In the genomic region with DNA sequence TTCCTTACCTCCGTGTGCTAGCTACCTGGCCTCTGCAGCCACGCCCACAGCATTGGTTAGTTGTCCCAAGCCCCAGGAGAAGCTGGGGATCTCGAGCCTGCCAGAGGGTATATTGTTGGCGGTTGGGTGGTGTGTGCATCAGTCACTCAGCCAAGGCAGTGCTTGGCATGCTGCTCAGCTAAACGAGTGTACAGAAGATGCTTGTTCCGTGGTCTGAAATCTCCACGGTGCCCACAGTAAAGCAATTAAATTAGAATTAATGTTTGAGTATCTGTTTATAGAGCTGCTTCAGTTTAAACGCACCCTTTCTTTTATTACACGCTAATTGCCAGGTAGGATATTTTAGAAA, we compare ENCODE assay signal across 17 mouse cellular contexts. TPM values are rescaled to one million over a fixed set of nuclear protein-coding genes. Genes with fewer than 3 reads are reported as not detected.
A peak's percentile ranks its signal among the peaks of the same experiment; 100 is the strongest.
DNase-seq lines count a peak whose midpoint lies in the region; ATAC-seq and TF ChIP-seq lines count a peak whose summit lies in the region.
"Had no signal": no experiment of that assay in that cellular context is flagged by ENCODE, and none has a peak within 500 bp of the region (broad histone marks: within the 10 kb centered on the region; RNA-seq: fewer than 3 reads in every experiment).

No protein-coding gene starts in this region.

- TF ChIP-seq CTCF in forebrain, postnatal 0 days (IDR thresholded peaks at IDR 0.05; ENCODE audit: low read depth), result no peak
- TF ChIP-seq CTCF in layer of hippocampus, adult 2 months (conservative IDR thresholded peaks at IDR 0.05), result no peak
- TF ChIP-seq CTCF in brain, embryonic 14.5 days (IDR thresholded peaks at IDR 0.05; ENCODE audit: borderline replicate concordance, extremely low read depth, insufficient read depth, insufficient read length), result no peak

- no peak for TF ChIP-seq POLR2A in brain, embryonic 14.5 days (IDR thresholded peaks at IDR 0.05; ENCODE audit: borderline replicate concordance, extremely low read depth, insufficient read depth, insufficient read length, poor library complexity, severe bottlenecking)

- WGBS in forebrain, postnatal 0 days, result 37% methylated on average over 9 of the region's 9 CpGs
- WGBS in forebrain, embryonic 14.5 days, result 48% methylated on average over 9 of the region's 9 CpGs
- WGBS in midbrain, embryonic 11.5 days, result 79% methylated on average over 9 of the region's 9 CpGs

- H3K4me3 ChIP-seq in forebrain, postnatal 0 days (ENCODE audit: low read depth, low read length), result no peak overlapping the region
- no peak overlapping the region for H3K4me3 ChIP-seq in forebrain, embryonic 14.5 days (ENCODE audit: low read depth, low read length)
- no peak overlapping the region for H3K4me3 ChIP-seq in layer of hippocampus, adult 2 months
- no peak overlapping the region for H3K4me3 ChIP-seq in midbrain, embryonic 11.5 days (ENCODE audit: low read depth, low read length)
- H3K4me3 ChIP-seq: embryonic facial prominence, embryonic 10.5 days; embryonic facial prominence, embryonic 12.5 days; forebrain, embryonic 12.5 days had no signal

- no peaks in the 10 kb centered on the region for H3K36me3 ChIP-seq in forebrain, postnatal 0 days (ENCODE audit: insufficient read depth)
- no peaks in the 10 kb centered on the region for H3K36me3 ChIP-seq in forebrain, embryonic 14.5 days (ENCODE audit: control insufficient read depth, insufficient read depth, low read length)
- no peaks in the 10 kb centered on the region for H3K36me3 ChIP-seq in midbrain, embryonic 11.5 days (ENCODE audit: control insufficient read depth, insufficient read depth, low read length)
- H3K36me3 ChIP-seq: embryonic facial prominence, embryonic 10.5 days; embryonic facial prominence, embryonic 12.5 days; forebrain, embryonic 12.5 days had no signal

- peaks cover 16% of the 10 kb centered on the region; the same call in 1 of the 2 replicates for H3K4me1 ChIP-seq in forebrain, postnatal 0 days (ENCODE audit: insufficient read depth)
- H3K4me1 ChIP-seq in forebrain, embryonic 14.5 days (ENCODE audit: control insufficient read depth, insufficient read depth, low read length), result peaks cover 22% of the 10 kb centered on the region
- H3K4me1 ChIP-seq in midbrain, embryonic 11.5 days (ENCODE audit: control insufficient read depth, insufficient read depth, low read length), result no peaks in the 10 kb centered on the region

- no peaks in the 10 kb centered on the region for H3K27me3 ChIP-seq in forebrain, postnatal 0 days (ENCODE audit: insufficient read depth, low read length)
- no peaks in the 10 kb centered on the region for H3K27me3 ChIP-seq in forebrain, embryonic 14.5 days (replicated peaks; ENCODE audit: control insufficient read depth, insufficient read depth, low read length)
- H3K27me3 ChIP-seq in midbrain, embryonic 11.5 days (ENCODE audit: control insufficient read depth, insufficient read depth, low read length), result no peaks in the 10 kb centered on the region; the same call in 1 of the 2 replicates
- H3K27me3 ChIP-seq: embryonic facial prominence, embryonic 12.5 days had no signal

- no peak overlapping the region for H3K4me2 ChIP-seq in forebrain, postnatal 0 days (ENCODE audit: low read depth)
- no peak overlapping the region for H3K4me2 ChIP-seq in forebrain, embryonic 14.5 days (ENCODE audit: low read length)
- no peak overlapping the region for H3K4me2 ChIP-seq in midbrain, embryonic 11.5 days
- H3K4me2 ChIP-seq: embryonic facial prominence, embryonic 12.5 days; forebrain, embryonic 12.5 days had no signal

- ATAC-seq in forebrain, postnatal 0 days, result peak; percentile 56; the same call in 1 of the 2 replicates
- no peak for ATAC-seq in forebrain, embryonic 14.5 days
- no peak for ATAC-seq in midbrain, embryonic 11.5 days (ENCODE audit: low FRiP score)
- ATAC-seq: forebrain, embryonic 16.5 days had no signal

- no peak overlapping the region for H3K9ac ChIP-seq in forebrain, postnatal 0 days
- no peak overlapping the region for H3K9ac ChIP-seq in forebrain, embryonic 14.5 days (ENCODE audit: low read length)
- no peak overlapping the region for H3K9ac ChIP-seq in midbrain, embryonic 11.5 days (ENCODE audit: low read length)
- H3K9ac ChIP-seq: embryonic facial prominence, embryonic 12.5 days; forebrain, embryonic 12.5 days had no signal

- no peaks in the 10 kb centered on the region for H3K9me3 ChIP-seq in forebrain, postnatal 0 days (ENCODE audit: low read length)
- H3K9me3 ChIP-seq in forebrain, embryonic 14.5 days (replicated peaks; ENCODE audit: control insufficient read depth, low read length), result no peaks in the 10 kb centered on the region
- no peaks in the 10 kb centered on the region for H3K9me3 ChIP-seq in midbrain, embryonic 11.5 days (ENCODE audit: control insufficient read depth, low read length)
- H3K9me3 ChIP-seq: embryonic facial prominence, embryonic 10.5 days; embryonic facial prominence, embryonic 12.5 days; forebrain, embryonic 12.5 days had no signal

- DNase-seq in forebrain, postnatal 0 days, result peak; percentile 52
- DNase-seq in forebrain, embryonic 14.5 days (ENCODE audit: low spot score), result no peak
- no peak for DNase-seq in layer of hippocampus, adult 2 months (ENCODE audit: low spot score in 2 of 2)
- no peak for DNase-seq in layer of hippocampus, adult 8-10 months (ENCODE audit: low spot score in 2 of 2)
- DNase-seq in brain, embryonic 14.5 days (ENCODE audit: low read depth), result peak; percentile 56
- no peak for DNase-seq in midbrain, embryonic 11.5 days (ENCODE audit: low spot score, missing footprints)
- DNase-seq: adrenal gland, adult 2 months; adrenal gland, postnatal 10 days; adrenal gland, postnatal 25 days; cerebellum, adult 11-12 months; cerebellum, adult 2 months; cerebellum, adult 9-10 months; cerebellum, postnatal 25 days had no signal

- H3K27ac ChIP-seq in forebrain, postnatal 0 days (ENCODE audit: low read depth, low read length), result peak overlapping the region; percentile 45; the same call in 1 of the 2 replicates
- H3K27ac ChIP-seq in forebrain, embryonic 14.5 days (ENCODE audit: low read depth, low read length), result no peak overlapping the region
- peak overlapping the region; percentile 62; the same call in 1 of the 2 replicates for H3K27ac ChIP-seq in layer of hippocampus, adult 2 months
- no peak overlapping the region for H3K27ac ChIP-seq in midbrain, embryonic 11.5 days (ENCODE audit: low read depth, low read length)
- H3K27ac ChIP-seq: embryonic facial prominence, embryonic 10.5 days; embryonic facial prominence, embryonic 12.5 days; forebrain, embryonic 12.5 days had no signal

RNA-seq across cellular contexts. Expression of a gene that starts 20.1 kb away (rescaled TPM):
- 0.19 and 0.31 TPM in 2 replicates for total RNA-seq in forebrain, postnatal 0 days (2014; rRNA removed)
- polyA plus RNA-seq in forebrain, postnatal 0 days (2015; fragmentation: Nextera tagmentation; extraction: Ambion mirVana), result 0.23 and 0.33 TPM in 2 replicates
- polyA plus RNA-seq in forebrain, embryonic 14.5 days (2014; fragmentation: Nextera tagmentation; extraction: Ambion mirVana), result 0.09 TPM in 2 replicates
- total RNA-seq in layer of hippocampus, adult 2 months (2021), result not detected
- not detected for total RNA-seq in layer of hippocampus, adult 8-10 months (2022)
- 0.30 and 0.38 TPM in 2 replicates for polyA plus RNA-seq in brain, embryonic 14.5 days (2012; rRNA removed)
- 0.15 and 0.44 TPM in 2 replicates for polyA plus RNA-seq in midbrain, embryonic 11.5 days (2014; fragmentation: Nextera tagmentation; extraction: Ambion mirVana)
- total RNA-seq: adrenal gland, adult 2 months had no signal

RNA-seq across cellular contexts. Expression of a gene that starts 24.6 kb away (rescaled TPM):
- 13.2 and 14.9 TPM in 2 replicates for total RNA-seq in forebrain, postnatal 0 days (2014; rRNA removed)
- polyA plus RNA-seq in forebrain, postnatal 0 days (2015; fragmentation: Nextera tagmentation; extraction: Ambion mirVana), result 20.6 and 22.0 TPM in 2 replicates
- polyA plus RNA-seq in forebrain, embryonic 14.5 days (2014; fragmentation: Nextera tagmentation; extraction: Ambion mirVana), result 97.8 and 123 TPM in 2 replicates
- under 1 TPM; 0.90 to 0.93 TPM for total RNA-seq in layer of hippocampus, adult 2 months (2021)
- total RNA-seq in layer of hippocampus, adult 8-10 months (2022), result under 1 TPM in 2 of 4 experiments, not detected in 2; 0.58 to 0.77 TPM
- polyA plus RNA-seq in brain, embryonic 14.5 days (2012; rRNA removed), result 29.9 and 53.4 TPM in 2 replicates
- 201 and 214 TPM in 2 replicates for polyA plus RNA-seq in midbrain, embryonic 11.5 days (2014; fragmentation: Nextera tagmentation; extraction: Ambion mirVana)

Comparison
In these comparisons a context has a peak if more than half of its experiments do, and no peak if none do; other contexts are left out.
1. DNase-seq: peak in forebrain, postnatal 0 days (single experiment) and brain, embryonic 14.5 days (single experiment); none in forebrain, embryonic 14.5 days (single experiment), layer of hippocampus, adult 2 months (0 of 2), layer of hippocampus, adult 8-10 months (0 of 2) and midbrain, embryonic 11.5 days (single experiment).
2. H3K27ac ChIP-seq: peak in forebrain, postnatal 0 days (single experiment) and layer of hippocampus, adult 2 months (single experiment); none in forebrain, embryonic 14.5 days (single experiment) and midbrain, embryonic 11.5 days (single experiment).